Mouse (Mus musculus) lung, embryonic 14.5 days (tissue): ENCODE results near the gene Chrm1. TPM values are rescaled to one million over a fixed set of nuclear protein-coding genes. Genes with fewer than 3 reads are reported as not detected.

Experiments
- ATAC-seq: fragments of 200-750 bp; cut with Nextera tagmentation; 2 replicates; pipeline ENCODE4 v1.8.0; 2017; ENCODE audit warnings: mild to moderate bottlenecking, moderate TSS enrichment, moderate library complexity; ENCODE audit not compliant: insufficient read depth
- DNase-seq: peaks from one replicate; pipeline ENCODE4 v3.0.0-alpha.2; 2015
- H3K27ac ChIP-seq: fragments of 300-500 bp; sonication (generic); 2 replicates; pipeline ENCODE4 v1.5.1; 2014; ENCODE audit warnings: low read depth, mild to moderate bottlenecking, moderate library complexity
- H3K27me3 ChIP-seq: fragments of 300-500 bp; sonication (generic); 2 replicates; pipeline ENCODE4 v1.6.1; 2014; ENCODE audit warnings: low read length, control low read depth; ENCODE audit not compliant: insufficient read depth
- H3K36me3 ChIP-seq: fragments of 300-500 bp; sonication (generic); 2 replicates; pipeline ENCODE4 v1.6.1; 2014; ENCODE audit warnings: control low read depth; ENCODE audit not compliant: insufficient read depth
- H3K4me1 ChIP-seq: fragments of 300-500 bp; sonication (generic); 2 replicates; pipeline ENCODE4 v1.6.1; 2014; ENCODE audit warnings: antibody characterized with exemption, control low read depth; ENCODE audit not compliant: insufficient read depth
- H3K4me2 ChIP-seq: fragments of 300-500 bp; sonication (generic); 2 replicates; pipeline ENCODE4 v1.6.1; 2014; ENCODE audit warnings: mild to moderate bottlenecking
- H3K4me3 ChIP-seq: fragments of 300-500 bp; sonication (generic); 2 replicates; pipeline ENCODE4 v1.5.1; 2014; ENCODE audit warnings: low read depth, low read length
- H3K9ac ChIP-seq: fragments of 300-500 bp; sonication (generic); 2 replicates; pipeline ENCODE4 v1.6.1; 2014
- H3K9me3 ChIP-seq: fragments of 300-500 bp; sonication (generic); 2 replicates; pipeline ENCODE4 v1.6.1; 2016; ENCODE audit warnings: low read depth, low read length, control low read depth
- CTCF ChIP-seq: IDR thresholded peaks from 2 replicates; pipeline ENCODE4 v1.5.1; 2016; ENCODE audit warnings: antibody characterized with exemption, low read depth
- WGBS: fragments of 180-500 bp; shearing (Covaris S2); extraction: QIAGEN DNeasy Blood & Tissue Kit; methylation state at CpG from one replicate; pipeline ENCODE4 v1.1.7; 2014; 5-methylcytosine and 5-hydroxymethylcytosine counted together
- polyA plus RNA-seq: library from polyadenylated mRNA; unstranded; fragments of >200 nt; fragmentation: Nextera tagmentation; extraction: Ambion mirVana; gene quantifications from 2 replicates; pipeline ENCODE4 v1.2.1, GENCODE M21; 2014

Gene Chrm1
- 0.05 and 0.08 TPM in 2 replicates for polyA plus RNA-seq

- no peak within 1 kb of the TSS for H3K27ac ChIP-seq
- H3K4me3 ChIP-seq, result 0 out of 2 replicates have a peak within 1 kb of the TSS, but pooled peaks have one; percentile 43
These were observed at the start of gene Chrm1 for GRCm38 (mm10) chr19:8663360-8663839. Gene Chrm1, plus strand, starts transcription at chr19:8663789.

GRCm38 (mm10) chr19:8614343-8614742, 49.2 kb upstream of the Chrm1 start:
- no peak for TF ChIP-seq CTCF
- no peaks in the 10 kb centered on the region for H3K9me3 ChIP-seq
- no peak overlapping the region for H3K9ac ChIP-seq
- H3K27ac ChIP-seq, result no peak overlapping the region
- WGBS, result 20% methylated on average over 2 of the region's 2 CpGs
- no peaks in the 10 kb centered on the region for H3K27me3 ChIP-seq
- no peaks in the 10 kb centered on the region for H3K4me1 ChIP-seq
- no peak overlapping the region for H3K4me3 ChIP-seq
- ATAC-seq, result no peak
- no peak overlapping the region for H3K4me2 ChIP-seq
- no peak for DNase-seq
- no peaks in the 10 kb centered on the region for H3K36me3 ChIP-seq

More at GRCm38 (mm10) chr19:8663360-8663839, at the start of gene Chrm1:
- Histone ChIP-seq H3K9me3 (no peaks in the 10 kb centered on the region), H3K4me2 (peak within 1 kb of the TSS; percentile 94), H3K9ac (no peak within 1 kb of the TSS), H3K27me3 (no peaks in the 10 kb centered on the region), H3K4me1 (no peaks in the 10 kb centered on the region), H3K36me3 (no peaks in the 10 kb centered on the region)
- 0 out of 2 replicates have a peak, but pooled peaks have one; percentile 25 for ATAC-seq
- TF ChIP-seq CTCF, result no peak
- WGBS, result 65% methylated on average over 9 of the region's 9 CpGs
- DNase-seq, result no peak

GRCm38 (mm10) chr19:8616314-8616713, 47.3 kb upstream of the Chrm1 start:
- TF ChIP-seq CTCF, result no peak
- no peak for DNase-seq
- no peaks in the 10 kb centered on the region for H3K27me3 ChIP-seq
- H3K36me3 ChIP-seq, result no peaks in the 10 kb centered on the region
- H3K27ac ChIP-seq, result no peak overlapping the region
- no peak overlapping the region for H3K9ac ChIP-seq
- no peaks in the 10 kb centered on the region for H3K9me3 ChIP-seq
- H3K4me2 ChIP-seq, result no peak overlapping the region
- ATAC-seq, result no peak
- 47% methylated on average over 4 of the region's 4 CpGs for WGBS
- H3K4me3 ChIP-seq, result no peak overlapping the region
- H3K4me1 ChIP-seq, result no peaks in the 10 kb centered on the region

GRCm38 (mm10) chr19:8617904-8618303, 45.7 kb upstream of the Chrm1 start, which contains the start of gene Slc22a6:
Gene Slc22a6, plus strand, starts transcription at chr19:8618039.
- Histone ChIP-seq H3K36me3 (no peaks in the 10 kb centered on the region), H3K9me3 (no peaks in the 10 kb centered on the region), H3K27ac (no peak within 1 kb of the TSS), H3K9ac (no peak within 1 kb of the TSS), H3K4me3 (no peak within 1 kb of the TSS), H3K4me1 (no peaks in the 10 kb centered on the region), H3K4me2 (no peak within 1 kb of the TSS), H3K27me3 (no peaks in the 10 kb centered on the region)
- 14% methylated on average over 7 of the region's 7 CpGs for WGBS
- DNase-seq (no peak), ATAC-seq (no peak)
- no peak for TF ChIP-seq CTCF

- Histone ChIP-seq H3K4me3 (no peak overlapping the region), H3K27ac (no peak overlapping the region), H3K27me3 (no peaks in the 10 kb centered on the region), H3K9me3 (no peaks in the 10 kb centered on the region), H3K9ac (no peak overlapping the region), H3K4me2 (no peak overlapping the region), H3K36me3 (no peaks in the 10 kb centered on the region), H3K4me1 (no peaks in the 10 kb centered on the region)
- WGBS, result 87% methylated on average over 7 of the region's 7 CpGs
- TF ChIP-seq CTCF, result peak; percentile 13; the same call in 1 of the 2 replicates
- DNase-seq, result no peak
- no peak for ATAC-seq
These were observed 42.5 kb upstream of the Chrm1 start for GRCm38 (mm10) chr19:8621098-8621497.

GRCm38 (mm10) chr19:8630249-8630648, 33.3 kb upstream of the Chrm1 start:
- ATAC-seq (no peak), DNase-seq (no peak)
- no peak overlapping the region for H3K4me2 ChIP-seq
- no peak overlapping the region for H3K9ac ChIP-seq
- H3K9me3 ChIP-seq, result no peaks in the 10 kb centered on the region
- H3K36me3 ChIP-seq, result no peaks in the 10 kb centered on the region
- 73% methylated on average over 2 of the region's 2 CpGs for WGBS
- TF ChIP-seq CTCF, result no peak
- no peaks in the 10 kb centered on the region for H3K27me3 ChIP-seq
- no peak overlapping the region for H3K27ac ChIP-seq
- no peak overlapping the region for H3K4me3 ChIP-seq
- no peaks in the 10 kb centered on the region for H3K4me1 ChIP-seq

GRCm38 (mm10) chr19:8630826-8631225, 32.8 kb upstream of the Chrm1 start:
- DNase-seq, result no peak
- 58% methylated on average over 6 of the region's 6 CpGs for WGBS
- no peaks in the 10 kb centered on the region for H3K9me3 ChIP-seq
- no peak overlapping the region for H3K4me3 ChIP-seq
- ATAC-seq, result no peak
- no peak overlapping the region for H3K27ac ChIP-seq
- no peaks in the 10 kb centered on the region for H3K27me3 ChIP-seq
- H3K36me3 ChIP-seq, result no peaks in the 10 kb centered on the region
- H3K4me2 ChIP-seq, result no peak overlapping the region
- TF ChIP-seq CTCF, result no peak
- H3K9ac ChIP-seq, result no peak overlapping the region
- no peaks in the 10 kb centered on the region for H3K4me1 ChIP-seq
